Mouse (Mus musculus) heart, adult 8-10 months (tissue): Measurements from ENCODE around the gene Hoxb3. TPM values are rescaled to one million over a fixed set of nuclear protein-coding genes. Genes with fewer than 3 reads are reported as not detected.

ENCODE experiments used
- DNase-seq: peaks from one replicate; pipeline ENCODE4 v3.0.0; 2022; ENCODE audit warnings: low spot score
- total RNA-seq, 4 experiments: library from RNA; stranded (reverse); gene quantifications; 2 replicates each; pipeline ENCODE4 v1.2.4; 2022

The Hoxb3 gene
- total RNA-seq, 4 experiments from 2014 or later, result 0.25 to 0.37 (median 0.30) TPM

- no peak for DNase-seq
Observed at GRCm38 (mm10) chr11:96338957-96339855, 16.1 kb downstream of the Hoxb3 start.

DNA sequence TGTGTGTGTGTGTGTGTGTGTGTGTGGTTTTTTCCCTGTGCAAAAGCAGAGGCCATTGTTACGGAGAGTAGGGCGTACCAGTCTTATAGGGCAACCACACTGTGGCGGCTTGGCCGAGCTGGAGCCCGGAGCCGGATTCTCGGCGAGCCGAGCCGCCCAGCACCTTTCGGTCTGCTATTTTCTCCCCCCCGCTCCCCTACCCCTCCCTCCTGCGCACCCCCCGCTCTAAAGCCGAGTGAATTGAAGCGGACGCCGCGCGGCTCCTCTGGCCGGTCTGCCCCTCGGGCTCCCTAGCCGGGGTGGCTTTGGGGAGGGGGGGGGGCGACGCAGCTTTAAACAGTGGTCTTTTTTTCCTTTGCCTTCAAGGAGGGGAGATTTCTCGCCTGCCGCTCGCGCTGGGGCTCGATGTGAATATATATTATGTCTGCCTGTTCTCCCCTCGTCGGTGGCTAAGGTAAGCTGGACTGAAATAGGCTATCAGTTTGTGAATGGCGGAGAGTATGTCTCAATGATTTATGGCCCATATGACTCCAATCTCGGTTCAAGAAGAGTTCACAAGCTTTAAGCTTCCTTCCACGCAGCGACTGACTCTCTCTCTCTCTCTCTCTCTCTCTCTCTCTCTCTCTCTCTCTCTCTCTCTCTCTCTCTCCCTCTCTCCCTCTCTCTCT lies 17.7 kb downstream of the Hoxb3 start:
- no peak for DNase-seq

DNA sequence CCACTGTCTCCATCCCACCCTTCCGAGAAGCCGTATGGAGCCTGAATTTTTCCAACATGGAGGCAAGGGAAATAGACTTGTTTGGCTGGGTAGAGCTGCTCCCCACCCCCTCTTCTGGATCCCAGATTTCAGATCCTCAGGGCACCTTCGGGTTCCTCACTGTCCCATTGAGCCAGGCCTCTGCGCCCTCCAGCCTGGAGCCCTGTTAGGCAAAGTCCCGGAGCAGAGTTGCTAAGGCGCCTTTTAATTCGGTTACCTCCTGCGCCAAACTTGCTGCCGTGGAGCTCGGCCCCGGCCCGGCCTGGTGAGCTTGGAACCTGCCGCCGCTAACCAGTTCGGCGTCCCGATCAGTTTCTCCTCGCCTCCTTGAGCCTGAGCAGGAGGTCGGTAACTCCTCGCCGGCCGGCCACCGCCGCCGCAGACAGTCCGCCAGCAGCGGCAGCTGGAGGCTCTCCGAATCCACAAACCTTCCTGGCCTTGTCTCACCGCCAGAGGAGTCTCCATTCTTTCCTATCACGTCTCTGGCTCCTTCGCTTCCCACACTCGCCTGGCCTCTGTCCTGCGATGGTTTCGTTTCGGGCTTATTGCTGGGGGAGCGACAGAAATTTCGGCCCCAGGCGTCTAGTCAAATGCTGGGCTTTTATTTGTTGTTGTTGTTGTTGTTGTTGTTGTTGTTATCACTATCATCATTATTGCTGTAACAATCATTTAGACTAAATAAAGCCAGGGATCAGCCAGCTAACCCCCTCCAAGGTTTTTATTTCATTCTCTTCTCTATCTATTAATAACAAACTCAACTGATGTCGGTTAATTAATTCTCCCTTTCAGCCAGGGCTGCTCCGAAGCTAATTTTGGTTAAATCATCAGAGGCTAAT lies 18.8 kb downstream of the Hoxb3 start:
- no peak for DNase-seq

GRCm38 (mm10) chr11:96342576-96342930 lies 19.4 kb downstream of the Hoxb3 start:
- DNase-seq, result no peak

GRCm38 (mm10) chr11:96343206-96343745 lies 20.1 kb downstream of the Hoxb3 start:
- no peak for DNase-seq

DNA sequence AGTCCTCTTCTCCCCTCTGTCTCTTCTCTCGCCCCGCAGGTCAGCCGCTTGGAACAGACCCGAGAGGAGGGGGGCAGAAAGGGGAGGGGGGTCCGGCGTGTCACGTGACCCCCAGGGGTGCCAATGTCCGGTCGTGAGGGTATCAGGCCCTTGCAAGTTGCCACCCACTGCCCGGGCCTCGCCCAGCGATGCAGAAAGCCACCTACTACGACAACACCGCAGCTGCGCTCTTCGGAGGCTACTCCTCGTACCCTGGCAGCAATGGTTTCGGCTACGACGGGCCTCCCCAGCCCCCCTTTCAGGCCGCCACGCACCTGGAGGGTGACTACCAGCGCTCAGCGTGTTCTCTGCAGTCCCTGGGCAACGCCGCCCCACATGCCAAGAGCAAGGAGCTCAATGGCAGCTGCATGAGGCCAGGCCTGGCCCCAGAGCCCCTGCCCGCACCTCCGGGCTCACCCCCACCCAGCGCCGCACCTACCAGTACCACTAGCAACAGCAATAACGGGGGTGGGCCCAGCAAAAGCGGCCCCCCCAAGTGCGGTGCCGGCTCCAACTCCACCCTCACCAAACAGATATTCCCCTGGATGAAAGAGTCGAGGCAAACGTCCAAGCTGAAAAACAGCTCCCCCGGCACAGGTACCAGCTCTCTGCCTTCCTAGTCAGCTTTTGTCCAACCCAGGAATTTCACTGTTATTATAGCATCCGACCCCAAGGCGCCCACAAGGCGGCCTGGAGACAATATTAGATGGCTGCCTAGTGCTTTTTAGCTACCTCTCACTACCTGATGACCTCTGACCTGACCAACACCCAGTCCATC lies 21.1 kb downstream of the Hoxb3 start:
- no peak for DNase-seq

- DNase-seq, result no peak
Observed at GRCm38 (mm10) chr11:96344878-96345159, 21.7 kb downstream of the Hoxb3 start.

DNA sequence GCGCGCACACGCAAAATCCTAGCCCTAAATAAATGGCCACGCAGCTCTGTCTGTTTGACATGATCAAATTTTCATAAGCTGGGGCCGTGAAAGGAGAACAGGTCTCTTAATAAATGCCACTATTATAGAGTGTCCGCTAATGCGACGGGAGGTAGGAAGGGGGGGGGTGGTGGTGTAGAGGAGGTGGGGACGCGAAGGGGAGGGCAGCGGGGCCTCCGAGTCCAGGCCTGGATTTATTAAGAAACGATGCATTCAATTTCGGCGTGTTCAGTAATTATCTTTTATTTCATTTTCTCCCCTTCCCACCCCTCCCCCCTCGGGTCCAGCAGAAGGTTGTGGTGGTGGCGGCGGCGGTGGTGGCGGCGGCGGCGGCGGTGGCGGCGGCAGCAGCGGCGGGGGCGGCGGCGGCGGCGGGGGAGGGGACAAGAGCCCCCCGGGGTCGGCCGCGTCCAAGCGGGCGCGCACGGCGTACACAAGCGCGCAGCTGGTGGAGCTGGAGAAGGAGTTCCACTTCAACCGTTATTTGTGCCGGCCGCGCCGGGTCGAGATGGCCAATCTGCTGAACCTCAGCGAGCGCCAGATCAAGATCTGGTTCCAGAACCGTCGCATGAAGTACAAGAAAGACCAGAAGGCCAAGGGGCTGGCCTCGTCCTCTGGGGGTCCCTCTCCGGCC lies 22.2 kb downstream of the Hoxb3 start:
- DNase-seq, result no peak

GRCm38 (mm10) chr11:96345893-96346806 lies 23.0 kb downstream of the Hoxb3 start:
- DNase-seq, result no peak

GRCm38 (mm10) chr11:96346916-96347520 lies 23.9 kb downstream of the Hoxb3 start:
- DNase-seq, result no peak

DNA sequence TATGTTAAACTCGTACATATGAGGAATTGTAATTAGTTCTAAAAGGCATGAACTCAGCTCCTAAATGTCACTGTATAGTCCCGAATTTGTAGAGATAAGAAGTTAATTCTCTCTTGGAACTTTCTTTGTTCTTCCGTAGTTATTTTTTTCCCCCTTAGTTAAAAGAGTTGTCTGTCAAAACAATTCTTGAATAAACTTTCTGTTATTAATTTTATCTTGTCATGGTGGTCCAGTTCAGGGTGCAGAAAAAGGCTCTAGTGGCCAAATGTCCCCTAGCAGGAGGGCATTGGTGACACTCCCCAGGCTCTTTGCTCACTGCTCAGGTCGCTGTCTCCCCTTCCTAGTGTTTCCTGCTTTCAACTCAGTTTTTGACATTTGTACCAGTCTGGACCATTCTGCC lies 24.6 kb downstream of the Hoxb3 start:
- no peak for DNase-seq

DNA sequence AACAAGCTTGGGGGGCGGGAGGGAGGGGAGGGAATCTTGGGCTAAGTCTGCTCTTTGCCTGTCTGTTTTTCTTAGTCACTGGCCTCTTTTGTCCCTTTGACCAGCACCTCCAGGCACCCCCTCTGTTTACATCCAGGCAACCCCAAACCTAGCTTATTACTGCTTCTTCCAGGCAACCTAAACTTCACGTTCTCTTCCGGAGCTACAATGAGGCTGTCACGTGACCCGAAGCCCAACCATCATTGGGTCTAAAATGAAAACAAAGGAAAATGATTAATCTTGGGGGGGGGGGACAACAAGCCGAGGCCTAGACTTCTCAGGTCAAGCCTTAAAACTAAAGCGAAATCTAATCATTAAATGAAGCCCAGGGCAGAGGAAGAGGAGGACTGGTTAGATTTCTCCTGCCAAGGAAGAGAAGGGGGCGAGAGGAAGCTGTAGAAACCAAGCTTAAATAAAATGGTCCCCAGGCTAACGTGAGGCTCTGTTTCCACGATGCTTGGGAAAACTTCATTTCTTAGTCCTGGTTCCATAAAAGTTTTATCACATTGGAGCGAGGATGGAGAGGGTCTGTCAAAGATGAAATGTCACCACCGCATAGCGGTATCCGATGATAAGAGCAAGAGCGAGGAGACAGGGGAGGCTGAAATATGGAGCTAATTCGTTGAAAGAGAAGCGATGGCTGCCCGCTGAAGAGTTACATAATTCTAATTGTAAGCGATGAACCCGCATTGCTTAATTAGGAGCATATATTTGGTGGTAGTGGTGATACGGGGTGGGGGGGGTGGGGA lies 25.2 kb downstream of the Hoxb3 start:
- no peak for DNase-seq

DNA sequence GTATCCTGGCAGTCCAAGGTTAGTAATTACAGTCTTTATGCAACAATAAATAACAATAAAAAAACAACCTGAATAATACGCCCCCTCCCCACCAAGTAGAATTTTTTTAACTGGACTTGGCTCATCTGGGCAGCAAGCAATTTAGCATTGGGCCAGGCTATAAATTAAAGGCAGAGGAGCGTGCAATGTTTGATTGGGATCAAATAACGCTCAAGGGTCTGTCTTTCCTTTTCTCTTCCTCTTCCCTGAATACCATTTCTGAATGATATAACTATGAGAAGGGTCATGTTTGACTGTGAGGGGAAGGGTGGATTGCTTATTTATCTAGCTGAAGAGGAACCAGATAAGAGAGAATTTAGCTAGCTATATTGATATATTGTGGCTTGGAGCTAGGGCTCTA lies 25.9 kb downstream of the Hoxb3 start:
- DNase-seq, result no peak

GRCm38 (mm10) chr11:96349491-96350340 lies 26.6 kb downstream of the Hoxb3 start:
- no peak for DNase-seq

DNA sequence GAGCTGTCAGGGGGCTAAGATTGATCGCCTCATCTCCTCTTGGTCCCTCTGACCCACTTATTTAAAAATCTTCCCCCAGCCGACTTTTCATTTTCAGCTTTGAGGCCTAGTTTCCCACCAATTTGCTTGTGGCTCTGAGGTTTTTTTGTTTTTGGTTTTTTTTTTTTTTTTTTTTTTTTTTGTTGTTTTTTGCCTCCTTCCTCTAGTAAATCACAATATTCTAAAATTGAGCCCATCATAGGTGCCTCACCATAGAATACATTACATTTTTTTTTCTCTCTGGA lies 27.2 kb downstream of the Hoxb3 start, which contains the start of gene Hoxb2:
Gene Hoxb2, plus strand, starts transcription at position 185 of the 284 bp plus-strand sequence.
- no peak for DNase-seq

DNA sequence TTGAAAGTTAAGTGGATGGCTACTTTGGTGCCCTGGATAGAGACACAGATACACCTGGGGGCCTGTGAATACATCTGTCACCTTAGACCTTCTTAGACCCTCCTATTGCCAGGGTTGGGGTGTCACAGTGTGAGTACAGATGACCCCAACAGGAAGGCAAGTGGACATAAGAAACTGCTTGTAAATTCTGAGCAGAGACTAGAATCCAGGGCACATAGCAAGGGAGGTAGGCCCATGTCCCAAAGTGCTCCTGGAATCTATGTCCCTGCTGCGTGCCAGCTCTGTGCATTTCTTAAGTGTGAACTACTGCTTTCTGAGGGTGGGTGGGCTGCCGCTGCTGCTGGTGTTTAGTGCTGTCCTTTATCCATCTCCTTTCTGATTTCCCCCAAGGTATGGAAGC lies 27.7 kb downstream of the Hoxb3 start:
- no peak for DNase-seq

- no peak for DNase-seq
Observed at GRCm38 (mm10) chr11:96351312-96351711, 28.2 kb downstream of the Hoxb3 start.
